Mouse (Mus musculus) Patski (cell line): ENCODE data around the gene Olfr391-ps. TPM values are rescaled to one million over a fixed set of nuclear protein-coding genes. Genes with fewer than 3 reads are reported as not detected.

Experiments used
- ATAC-seq: fragments of 100-300 bp; one replicate; pipeline ENCODE4 v1.8.0; 2021
- CTCF ChIA-PET: fragments of 350-600 bp; sonication (Branson Sonifier 250); formaldehyde crosslinking; loops from one replicate; lab custom pipeline; 2022; ENCODE audit warnings: inconsistent platforms; lab: Charles Lee
- POLR2A ChIA-PET: fragments of 350-600 bp; sonication (Branson Sonifier 250); formaldehyde crosslinking; loops from one replicate; lab custom pipeline; 2022; ENCODE audit warnings: antibody characterized with exemption, inconsistent platforms; lab: Charles Lee
- DNase-seq: peaks from one replicate; pipeline ENCODE4 v3.0.0-alpha.2; 2011; ENCODE audit warnings: low read depth, low spot score
- H3K27me3 ChIP-seq: fragments of 371-371 bp; one replicate; pipeline ENCODE4 v1.5.1; 2021
- CTCF ChIP-seq: fragments of 100-300 bp; IDR thresholded peaks from one replicate; pipeline ENCODE4 v1.5.1; 2021
- in situ Hi-C: fragments of 300-500 bp; cut with MboI; formaldehyde crosslinking; loops from 3 replicates; pipeline ENCODE4 v1.11.1; 2018; ENCODE audit warnings: low pct_unique_long_range_greater_than_20kb, mixed read lengths
- polyA plus RNA-seq: library from polyadenylated mRNA; unstranded; gene quantifications from one replicate; pipeline ENCODE4 v1.2.3, GENCODE M21; 2021

The Olfr391-ps gene
- not detected for polyA plus RNA-seq

GRCm38 (mm10) chr11:73802952-73803351 is at the start of gene Olfr391-ps:
TSS of gene Olfr391-ps (minus strand) at chr11:73803052.
- in situ Hi-C loops, result no loop called here
- TF ChIP-seq CTCF, result no peak
- no peak for DNase-seq
- POLR2A ChIA-PET, result no interaction called here
- no peaks in the 10 kb centered on the region for H3K27me3 ChIP-seq
- ATAC-seq, result no peak
- CTCF ChIA-PET, result no interaction called here

GRCm38 (mm10) chr11:73851354-73851753 is 48.5 kb upstream of the Olfr391-ps start, which contains the start of gene Olfr393:
TSS of gene Olfr393 (minus strand) at chr11:73851454.
- no peak for ATAC-seq
- CTCF ChIA-PET, result no interaction called here
- POLR2A ChIA-PET, result no interaction called here
- peaks cover 3% of the 10 kb centered on the region for H3K27me3 ChIP-seq
- in situ Hi-C loops, result no loop called here
- DNase-seq, result no peak
- no peak for TF ChIP-seq CTCF

- no peaks in the 10 kb centered on the region for H3K27me3 ChIP-seq
- ChIA-PET CTCF (no interaction called here), POLR2A (no interaction called here)
- in situ Hi-C loops, result no loop called here
- ATAC-seq, result no peak
- no peak for DNase-seq
- TF ChIP-seq CTCF, result no peak
Measured at GRCm38 (mm10) chr11:73816949-73817348, 14.1 kb upstream of the Olfr391-ps start, which contains the start of gene Olfr392. TSS of gene Olfr392 (minus strand) at chr11:73817049.

- CTCF ChIA-PET, result no interaction called here
Measured at GRCm38 (mm10) chr11:73782664-73783063, 20.2 kb downstream of the Olfr391-ps start, which contains the start of gene Olfr390. TSS of gene Olfr390 (plus strand) at chr11:73782964.

GRCm38 (mm10) chr11:73780613-73781012 is 22.2 kb downstream of the Olfr391-ps start, which contains the start of gene Olfr389:
TSS of gene Olfr389 (minus strand) at chr11:73780713.
- ATAC-seq (no peak), DNase-seq (no peak)
- no peak for TF ChIP-seq CTCF
- H3K27me3 ChIP-seq, result peaks cover 4% of the 10 kb centered on the region
- CTCF ChIA-PET, result no interaction called here
- POLR2A ChIA-PET, result no interaction called here
- in situ Hi-C loops, result no loop called here

More at GRCm38 (mm10) chr11:73782664-73783063, 20.2 kb downstream of the Olfr391-ps start, which contains the start of gene Olfr390:
- POLR2A ChIA-PET, result no interaction called here
- in situ Hi-C loops, result no loop called here
- ATAC-seq (no peak), DNase-seq (no peak)
- peaks cover 4% of the 10 kb centered on the region for H3K27me3 ChIP-seq
- TF ChIP-seq CTCF, result no peak

GRCm38 (mm10) chr11:73759115-73759514 is 43.7 kb downstream of the Olfr391-ps start:
- ChIA-PET CTCF (no interaction called here), POLR2A (interaction anchor here (0.7 kb wide), 1 partner anchor 475 kb away, joined by 5 read pairs; no protein-coding TSS in a partner anchor)
- in situ Hi-C loops, result no loop called here
- ATAC-seq, result no peak
- no peak for DNase-seq
- no peak for TF ChIP-seq CTCF
- no peaks in the 10 kb centered on the region for H3K27me3 ChIP-seq

Other genes with a start within 250 kb of the Olfr391-ps start
- not detected for gene Olfr385, start 210.0 kb downstream of the Olfr391-ps start, polyA plus RNA-seq
- not detected for gene Olfr384, start 204.5 kb downstream of the Olfr391-ps start, polyA plus RNA-seq
- not detected for gene Zfp735, start 114.3 kb downstream of the Olfr391-ps start, polyA plus RNA-seq
- not detected for gene Olfr389, start 22.3 kb downstream of the Olfr391-ps start, polyA plus RNA-seq
- not detected for gene Olfr390, start 20.1 kb downstream of the Olfr391-ps start, polyA plus RNA-seq
- not detected for gene Olfr392, start 14.0 kb upstream of the Olfr391-ps start, polyA plus RNA-seq
- gene Olfr393, start 48.4 kb upstream of the Olfr391-ps start, polyA plus RNA-seq, result not detected
- not detected for gene Olfr394, start 87.7 kb upstream of the Olfr391-ps start, polyA plus RNA-seq
- gene Olfr395, start 106.2 kb upstream of the Olfr391-ps start, polyA plus RNA-seq, result not detected
- gene Olfr23, start 133.6 kb upstream of the Olfr391-ps start, polyA plus RNA-seq, result not detected
- gene Olfr397, start 157.8 kb upstream of the Olfr391-ps start, polyA plus RNA-seq, result not detected
- gene Olfr398, start 187.4 kb upstream of the Olfr391-ps start, polyA plus RNA-seq, result not detected